Mouse (Mus musculus): ENCODE measurements at regions not wholly inside any gene's neighbourhood (a gene's known extent, or its start where the extent isn't known, plus 50 kb on each side); places are given as distances from the start of the nearest gene placed in this dataset.

GRCm38 (mm10) chr9:101559366-101559765 lies 302.3 kb upstream of the 9630041A04Rik start:
- no peak for DNase-seq
- intact Hi-C loops (cut with DNase I), result no loop called here

GRCm38 (mm10) chr9:101555011-101555673 lies 303.5 kb upstream of the Ppp2r3a start:
- DNase-seq, result no peak
- intact Hi-C loops (cut with DNase I), result no loop called here

- intact Hi-C loops (cut with DNase I), result no loop called here
- no peak for DNase-seq
Observed at GRCm38 (mm10) chr9:101552789-101553188, 301.2 kb upstream of the Ppp2r3a start.

- DNase-seq, result no peak
- intact Hi-C loops (cut with DNase I), result no loop called here
Observed at GRCm38 (mm10) chr9:101551256-101551655, 299.7 kb upstream of the Ppp2r3a start.

GRCm38 (mm10) chr9:101546213-101546832 lies 294.7 kb upstream of the Ppp2r3a start:
- no peak for DNase-seq
- intact Hi-C loops (cut with DNase I), result no loop called here

GRCm38 (mm10) chr9:101518137-101518536 lies 266.5 kb upstream of the Ppp2r3a start:
- intact Hi-C loops (cut with DNase I), result no loop called here
- DNase-seq, result peak; percentile 3 to 21

GRCm38 (mm10) chr9:101510807-101511206 lies 259.2 kb upstream of the Ppp2r3a start:
- DNase-seq, result no peak

GRCm38 (mm10) chr9:101509196-101509595 lies 257.6 kb upstream of the Ppp2r3a start:
- DNase-seq, result no peak
- intact Hi-C loops (cut with DNase I), result no loop called here

More at GRCm38 (mm10) chr9:101510807-101511206, 259.2 kb upstream of the Ppp2r3a start:
- intact Hi-C loops (cut with DNase I), result no loop called here

- no peak for DNase-seq
- intact Hi-C loops (cut with DNase I), result no loop called here
Observed at GRCm38 (mm10) chr9:101507023-101507690, 255.6 kb upstream of the Ppp2r3a start.

- intact Hi-C loops (cut with DNase I), result no loop called here
Observed at GRCm38 (mm10) chr9:101501706-101502465, 250.3 kb upstream of the Ppp2r3a start.

GRCm38 (mm10) chr9:101501036-101501435 lies 249.4 kb upstream of the Ppp2r3a start:
- intact Hi-C loops (cut with DNase I), result no loop called here
- no peak for DNase-seq

More at GRCm38 (mm10) chr9:101501706-101502465, 250.3 kb upstream of the Ppp2r3a start:
- DNase-seq, result no peak

- intact Hi-C loops (cut with DNase I), result no loop called here
- no peak for DNase-seq
Observed at GRCm38 (mm10) chr9:101498721-101499120, 247.1 kb upstream of the Ppp2r3a start.

- intact Hi-C loops (cut with DNase I), result no loop called here
- no peak for DNase-seq
Observed at GRCm38 (mm10) chr9:101495768-101496167, 244.2 kb upstream of the Ppp2r3a start.

- intact Hi-C loops (cut with DNase I), result no loop called here
Observed at GRCm38 (mm10) chr9:101489013-101489412, 237.4 kb upstream of the Ppp2r3a start.

GRCm38 (mm10) chr9:101476223-101476622 lies 224.6 kb upstream of the Ppp2r3a start:
- intact Hi-C loops (cut with DNase I), result no loop called here

More at GRCm38 (mm10) chr9:101489013-101489412, 237.4 kb upstream of the Ppp2r3a start:
- DNase-seq, result no peak

GRCm38 (mm10) chr9:101473074-101473461 lies 221.5 kb upstream of the Ppp2r3a start:
- no peak for DNase-seq
- intact Hi-C loops (cut with DNase I), result no loop called here

More at GRCm38 (mm10) chr9:101476223-101476622, 224.6 kb upstream of the Ppp2r3a start:
- DNase-seq, result no peak

- peak in 1 of 2 experiments; percentile 12 for DNase-seq
- intact Hi-C loops (cut with DNase I), result no loop called here
Observed at GRCm38 (mm10) chr9:101472101-101473073, 220.8 kb upstream of the Ppp2r3a start.

GRCm38 (mm10) chr9:101471665-101472064 lies 220.1 kb upstream of the Ppp2r3a start:
- intact Hi-C loops (cut with DNase I), result no loop called here
- no peak for DNase-seq

GRCm38 (mm10) chr9:101469756-101470155 lies 218.2 kb upstream of the Ppp2r3a start:
- intact Hi-C loops (cut with DNase I), result no loop called here
- DNase-seq, result no peak

Measured in heart, postnatal 14 days (tissue).